Mouse (Mus musculus) common myeloid progenitor, adult 5-6 weeks (primary cell): ENCODE data around the gene Prkag2. TPM values are rescaled to one million over a fixed set of nuclear protein-coding genes. Genes with fewer than 3 reads are reported as not detected.
A peak's percentile ranks its signal among the peaks of the same experiment; 100 is the strongest.

Source experiments
- ATAC-seq: replicated peaks from 2 replicates; pipeline ENCODE4 v1.8.0; 2016; ENCODE audit warnings: low read depth, mild to moderate bottlenecking, moderate TSS enrichment, inconsistent platforms; ENCODE audit not compliant: poor library complexity, severe bottlenecking
- total RNA-seq: library from RNA; stranded (forward); fragments of 200-1000, 187-1606 nt; gene quantifications from 2 replicates; pipeline ENCODE4 v1.2.3, GENCODE M21; 2017

Prkag2 gene
- total RNA-seq, 1 experiment from 2014 or later: 26.3 TPM

DNA sequence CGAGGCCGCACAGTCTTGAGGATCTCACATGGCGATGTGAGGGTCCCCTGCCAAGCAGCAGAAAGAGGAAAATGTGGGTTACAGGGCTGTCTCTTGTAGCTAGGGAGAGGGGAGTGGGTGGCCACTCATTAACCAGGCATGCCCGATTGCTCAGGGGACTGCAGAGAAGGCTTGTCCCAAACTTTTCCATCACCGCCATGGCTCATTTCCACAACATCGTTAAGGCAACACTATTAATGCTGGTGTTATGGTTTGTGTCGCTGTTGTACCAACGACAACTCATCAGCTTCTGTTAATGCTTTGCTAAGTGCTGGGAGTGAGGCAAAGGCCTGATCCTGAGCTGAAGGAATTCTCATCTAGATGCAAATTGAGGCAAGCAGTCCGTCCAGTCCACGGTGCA lies 165.0 kb downstream of the Prkag2 start:
- ATAC-seq: no peak

DNA sequence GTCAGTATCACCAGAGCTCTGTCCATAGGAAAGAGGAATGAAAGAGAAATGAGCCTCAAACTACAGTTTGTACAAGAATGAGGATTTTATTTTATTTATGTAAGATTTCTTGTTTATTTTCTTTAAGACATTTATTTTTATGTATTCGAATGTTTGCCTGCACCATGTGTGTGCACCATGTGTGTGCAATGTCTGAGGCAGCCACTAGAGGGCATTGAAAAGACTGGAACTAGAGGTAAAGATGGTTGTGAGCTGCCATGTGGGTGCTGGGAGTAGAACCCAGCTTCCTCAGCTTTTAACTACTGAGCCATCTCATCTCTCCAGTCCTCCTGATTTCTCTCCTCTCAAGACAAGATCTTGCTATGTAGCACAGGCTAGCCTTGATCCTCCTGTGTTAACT lies 166.7 kb downstream of the Prkag2 start:
- ATAC-seq: no peak

DNA sequence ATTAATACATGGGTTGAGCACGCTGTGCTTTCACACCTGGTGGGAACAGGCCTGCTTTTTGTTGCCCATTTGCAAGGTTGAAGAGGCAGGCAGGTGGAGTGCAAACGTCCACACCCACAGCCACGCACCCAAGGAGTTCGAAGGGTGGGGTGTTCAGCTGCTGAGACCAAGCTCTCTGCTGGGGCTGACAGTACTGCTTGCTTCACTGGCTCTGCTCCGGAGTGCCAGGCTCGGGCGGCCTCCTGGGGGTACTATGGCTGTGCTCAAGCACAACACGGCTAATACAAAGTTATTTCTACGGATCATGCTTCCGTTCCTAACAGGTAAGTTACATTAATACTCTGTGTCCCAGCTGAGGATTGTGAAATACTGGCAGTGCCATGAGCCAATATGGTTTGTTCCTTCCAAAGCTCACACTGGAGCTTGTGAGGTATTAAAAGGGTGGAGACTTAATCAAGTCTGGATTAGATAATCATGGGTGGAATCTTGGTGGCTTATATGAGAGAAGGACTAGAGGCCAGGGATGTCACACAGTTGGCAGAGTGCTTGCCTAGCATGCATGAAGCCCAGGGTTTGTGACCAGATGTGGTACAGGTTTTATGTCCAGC lies 168.8 kb downstream of the Prkag2 start:
- no peak for ATAC-seq

DNA sequence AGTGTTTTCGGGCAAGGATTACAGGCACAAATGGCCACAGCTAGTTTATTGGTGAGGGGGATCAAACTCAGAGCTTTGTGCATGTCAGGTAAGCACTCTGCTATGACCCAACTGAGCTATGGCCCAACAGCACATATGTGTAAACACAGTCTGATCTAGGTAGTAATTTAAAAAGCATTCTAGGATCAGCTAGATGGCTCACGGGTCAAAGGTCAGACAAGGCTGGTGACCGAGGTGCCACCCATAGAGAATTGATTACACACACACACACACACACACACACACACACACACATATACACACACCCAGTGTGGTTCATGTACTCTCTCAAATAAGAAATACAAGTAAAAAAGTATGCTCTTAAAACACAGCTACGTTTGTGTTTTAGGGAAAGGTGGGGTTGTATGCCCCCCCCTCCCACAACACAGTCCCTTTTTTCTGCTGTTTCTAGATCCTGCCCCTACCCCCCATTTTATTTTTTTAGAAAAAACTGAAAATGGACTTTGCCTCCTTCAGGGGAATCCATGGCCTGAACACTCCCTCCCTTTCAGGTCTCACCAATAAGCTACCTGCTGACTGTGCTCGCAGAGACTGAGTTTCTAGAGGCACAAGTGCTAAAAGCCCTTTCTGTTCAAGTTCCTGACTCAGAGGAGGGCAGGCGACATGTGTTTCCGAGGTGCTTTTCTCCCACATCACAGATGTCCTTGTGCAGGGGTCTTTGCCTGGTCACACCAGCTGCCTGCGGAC lies 169.4 kb downstream of the Prkag2 start:
- ATAC-seq: no peak

DNA sequence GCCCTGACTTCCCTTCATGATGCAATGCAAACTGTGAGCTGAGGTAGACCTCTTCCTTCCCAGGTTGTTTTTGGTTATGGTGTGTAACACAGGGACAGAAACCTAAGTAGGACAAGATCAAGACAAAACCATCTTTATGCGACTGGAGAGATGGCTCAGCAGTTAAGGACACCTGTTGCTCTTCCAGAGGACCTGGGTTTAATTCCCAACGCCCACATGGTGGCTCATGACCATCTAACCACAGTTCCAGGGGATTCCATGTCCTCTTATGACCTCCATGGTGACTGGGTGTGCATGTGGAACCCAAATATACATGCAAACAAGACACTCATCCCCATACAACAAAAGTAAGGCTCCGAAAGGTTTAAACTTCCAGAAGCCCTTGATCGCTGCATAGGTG lies 171.6 kb downstream of the Prkag2 start:
- ATAC-seq: no peak

DNA sequence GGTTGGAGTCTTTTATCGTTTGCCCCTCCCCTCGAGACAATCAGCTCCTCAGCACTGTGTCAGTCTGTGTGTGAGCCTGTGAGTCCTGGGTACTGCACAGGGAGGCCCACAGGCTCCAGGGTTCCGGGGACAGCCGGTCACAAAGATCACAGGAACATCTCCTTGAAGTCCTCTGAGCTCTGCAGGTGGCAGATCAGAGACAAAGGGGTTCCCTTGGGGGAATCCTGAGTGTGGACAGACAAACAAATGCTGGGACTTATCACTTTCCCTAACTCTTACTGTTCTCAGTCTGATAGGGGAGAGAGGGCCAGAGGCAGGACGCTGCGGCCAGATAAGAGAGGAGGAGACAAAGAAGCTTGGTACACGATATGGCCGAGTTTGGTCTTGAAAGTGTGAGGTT lies 172.7 kb downstream of the Prkag2 start:
- ATAC-seq: 0 out of 2 replicates have a peak, but pooled peaks have one; percentile 29

DNA sequence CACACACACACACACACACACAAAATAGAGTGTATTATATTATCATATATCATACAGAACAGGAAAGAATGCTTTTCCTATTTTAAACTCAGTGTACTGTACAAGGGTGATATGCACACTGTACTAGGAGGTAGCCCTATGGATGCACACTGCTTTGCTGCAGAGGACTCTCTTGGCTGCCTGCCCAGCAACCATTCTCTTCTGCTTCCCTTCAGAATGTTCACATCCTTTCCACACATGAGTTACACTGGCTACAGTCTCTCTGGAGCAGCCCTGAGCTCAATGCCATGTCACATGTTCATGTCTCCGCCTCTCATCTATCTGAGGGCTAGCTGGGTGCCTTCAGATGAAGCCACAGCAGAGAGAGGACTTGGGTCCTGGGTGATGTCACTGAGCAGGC lies 181.3 kb downstream of the Prkag2 start:
- ATAC-seq: no peak

DNA sequence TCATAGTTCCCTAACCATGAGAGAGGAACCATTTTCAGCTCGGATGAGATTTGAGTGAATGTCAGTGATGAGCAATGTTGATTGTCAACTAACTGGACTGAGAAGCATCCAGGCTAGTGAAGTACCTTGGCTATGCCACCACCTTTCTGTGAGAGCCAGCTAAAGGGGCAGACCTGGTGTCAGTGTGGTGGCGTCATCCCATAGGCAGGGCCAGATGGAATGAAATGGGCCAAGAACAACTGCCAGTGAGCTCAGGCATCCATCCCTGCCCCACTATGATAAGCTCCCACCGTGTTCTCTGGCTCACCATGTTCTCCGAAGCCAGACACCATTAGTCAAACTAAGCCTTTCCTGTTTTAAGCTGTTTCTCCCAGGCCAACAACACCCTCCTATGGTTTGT lies 183.9 kb downstream of the Prkag2 start:
- ATAC-seq: no peak

DNA sequence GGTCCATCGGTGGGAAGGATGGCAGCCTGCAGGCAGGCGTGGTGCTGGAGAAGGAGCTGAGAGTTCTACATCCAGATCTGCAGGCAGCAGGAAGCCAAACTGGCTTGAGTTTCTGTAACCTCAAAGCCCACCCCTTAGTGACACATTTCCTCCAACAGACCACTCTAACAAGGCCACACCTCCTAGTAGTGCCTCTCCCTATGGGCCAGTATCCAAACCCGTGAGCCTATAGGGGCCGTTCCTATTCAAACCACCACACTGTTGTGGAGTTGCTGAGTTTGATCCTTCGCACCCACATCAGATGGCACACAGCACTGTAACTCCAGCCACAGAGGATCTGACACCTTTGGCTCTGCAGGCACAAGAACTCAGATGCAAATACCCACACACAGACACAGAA lies 185.3 kb downstream of the Prkag2 start:
- peak; percentile 94 for ATAC-seq

DNA sequence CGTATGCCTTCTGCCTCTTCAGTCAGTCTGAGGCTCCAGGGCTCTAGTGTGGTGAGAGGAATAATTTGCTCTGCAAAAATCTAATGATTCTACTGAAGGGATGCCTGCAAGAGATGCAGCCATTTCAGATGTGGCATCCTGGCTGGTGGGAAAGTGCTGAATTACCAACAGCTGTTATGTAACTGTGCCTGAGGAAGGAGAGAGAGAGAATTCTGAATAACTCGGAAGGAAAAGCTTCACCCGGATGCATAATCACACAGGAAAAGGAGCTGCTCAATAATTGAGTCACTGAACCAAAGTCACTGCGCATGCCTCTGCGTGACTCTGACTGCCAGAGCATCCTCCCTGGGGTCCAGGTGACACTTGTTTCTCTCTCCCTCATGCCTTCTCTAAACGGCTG lies 186.8 kb downstream of the Prkag2 start:
- no peak for ATAC-seq

DNA sequence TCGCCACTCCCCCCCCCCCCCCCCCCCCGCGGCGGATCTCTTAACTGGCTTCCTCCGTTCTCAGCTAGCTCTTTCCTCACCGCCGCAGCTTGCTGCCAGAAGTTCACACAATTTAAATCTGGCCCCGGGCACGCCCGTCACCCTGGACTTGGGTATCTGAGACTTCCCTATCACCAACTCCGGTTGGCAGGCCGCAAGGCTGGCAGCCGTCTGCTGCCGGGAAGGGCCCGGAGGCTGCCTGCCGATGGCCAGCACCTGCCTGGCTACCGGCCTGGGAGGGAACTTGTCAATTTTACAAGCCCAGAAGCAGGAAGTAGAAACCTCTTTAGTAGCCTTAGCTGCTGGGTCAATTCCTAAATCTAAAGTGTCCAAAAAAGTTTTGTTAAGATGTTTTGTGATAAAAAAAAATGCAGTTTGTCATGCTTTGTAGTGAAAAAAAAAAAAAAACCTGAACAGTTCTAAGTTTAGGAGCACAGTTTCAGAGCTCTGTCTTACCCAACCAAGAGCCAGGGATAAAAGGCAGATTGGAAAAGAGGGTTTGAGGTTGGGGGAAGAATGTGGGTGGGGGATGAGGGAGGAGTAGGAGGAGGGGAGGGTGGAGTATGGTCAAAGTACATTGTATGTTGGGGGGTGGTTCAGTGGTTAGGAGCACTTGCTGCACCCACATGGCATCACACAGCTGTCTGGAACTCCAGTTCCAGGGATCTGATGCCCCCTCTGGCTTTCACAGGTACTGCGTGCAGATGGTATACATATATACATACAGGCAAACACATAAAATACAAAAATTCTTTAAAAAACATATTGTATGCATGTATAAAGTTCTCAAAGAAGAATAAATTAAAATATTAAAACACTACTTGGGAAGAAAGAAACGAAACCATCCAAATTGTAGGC lies 191.4 kb downstream of the Prkag2 start:
- ATAC-seq: peak; percentile 81

DNA sequence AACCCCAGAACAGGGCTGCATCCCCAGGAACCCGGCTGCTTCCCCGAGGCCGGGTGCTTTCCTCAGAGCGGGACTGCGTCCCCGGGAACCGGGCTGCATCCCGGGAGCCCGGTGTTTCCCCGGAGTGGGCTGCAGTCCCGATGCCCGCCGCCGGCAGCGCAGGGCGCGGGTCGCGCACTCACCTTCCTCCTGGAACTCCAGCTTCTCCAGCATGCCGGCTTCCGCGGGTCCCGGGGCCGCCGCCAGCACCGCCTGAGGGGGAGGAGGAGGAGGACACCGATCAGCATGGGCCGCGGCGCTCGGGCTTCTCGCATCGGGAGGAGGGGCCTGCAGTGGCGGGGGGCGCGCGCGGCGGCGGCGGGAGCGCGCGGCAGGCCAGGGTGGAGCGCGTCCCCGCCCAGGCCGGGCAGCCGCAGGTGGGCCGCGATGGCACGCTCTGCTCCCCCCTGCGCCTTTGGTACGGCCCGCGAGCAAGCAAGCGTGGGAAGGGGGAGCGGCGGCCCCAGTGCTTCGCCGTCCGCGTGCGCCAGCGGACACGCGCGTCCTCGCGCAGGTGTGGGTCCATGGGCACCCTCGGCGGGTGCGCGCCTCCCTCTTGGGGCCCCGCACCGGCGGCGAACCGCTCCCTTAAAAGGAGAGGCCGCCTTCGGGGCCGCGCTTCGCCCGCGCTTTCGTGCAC lies 192.2 kb downstream of the Prkag2 start:
- peak; percentile 48 for ATAC-seq

DNA sequence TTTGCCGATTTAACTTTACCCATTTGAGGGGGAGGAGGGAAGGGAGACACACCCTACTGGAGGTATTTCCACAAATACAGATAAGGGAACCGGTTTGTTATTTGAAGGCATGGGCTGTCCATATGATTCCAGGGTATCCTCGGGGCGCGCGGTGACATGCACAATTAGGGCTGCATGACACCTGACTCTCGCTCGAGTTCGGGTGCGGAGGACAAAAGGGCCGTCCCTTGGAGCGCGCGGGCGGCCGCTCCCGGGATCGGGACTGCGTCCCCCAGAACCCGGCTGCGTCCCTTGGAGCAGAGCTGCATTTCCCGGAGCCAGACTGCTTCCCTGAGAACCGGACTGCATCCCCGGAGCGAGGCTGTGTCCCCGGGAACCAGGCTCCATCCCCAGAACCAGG lies 192.7 kb downstream of the Prkag2 start:
- ATAC-seq: 0 out of 2 replicates have a peak, but pooled peaks have one; percentile 4

DNA sequence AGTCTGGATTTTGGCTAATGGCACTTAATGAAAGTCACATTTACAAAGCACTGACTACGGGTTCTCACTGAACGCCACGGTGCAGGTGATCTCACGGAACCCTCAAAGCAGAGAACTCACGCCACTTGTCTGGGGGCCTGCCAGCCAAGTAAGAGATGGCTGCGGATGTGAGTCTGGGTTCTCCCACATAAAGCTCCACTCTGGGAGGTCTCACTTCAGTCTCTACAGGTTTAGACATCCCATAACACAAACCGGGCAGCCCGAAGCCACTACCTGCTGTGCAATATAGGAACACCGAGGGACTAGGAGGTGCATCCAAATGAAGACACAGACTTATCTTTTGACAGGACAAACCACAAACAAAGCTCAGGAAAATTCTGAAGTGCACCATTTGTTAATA lies 193.6 kb downstream of the Prkag2 start:
- ATAC-seq: no peak

DNA sequence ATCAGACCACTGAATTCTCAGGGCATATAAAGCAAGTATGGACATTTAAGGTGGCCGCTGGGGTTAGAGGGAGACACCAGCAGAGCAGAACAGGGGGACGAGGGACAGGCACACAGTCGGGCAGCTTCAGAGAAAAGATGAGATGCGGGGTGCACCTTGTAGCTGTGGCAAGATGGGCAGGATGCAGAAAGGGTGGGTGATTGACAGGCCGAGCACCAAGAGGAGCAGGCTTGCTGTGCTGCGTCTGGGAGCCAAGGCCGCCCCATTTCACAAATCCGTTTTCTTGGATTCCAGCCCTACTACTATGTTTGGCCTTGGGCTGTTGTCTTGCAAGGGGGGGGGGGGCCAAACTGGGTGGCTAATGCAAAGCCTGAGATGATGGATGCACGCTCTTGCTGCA lies 195.5 kb downstream of the Prkag2 start:
- no peak for ATAC-seq

DNA sequence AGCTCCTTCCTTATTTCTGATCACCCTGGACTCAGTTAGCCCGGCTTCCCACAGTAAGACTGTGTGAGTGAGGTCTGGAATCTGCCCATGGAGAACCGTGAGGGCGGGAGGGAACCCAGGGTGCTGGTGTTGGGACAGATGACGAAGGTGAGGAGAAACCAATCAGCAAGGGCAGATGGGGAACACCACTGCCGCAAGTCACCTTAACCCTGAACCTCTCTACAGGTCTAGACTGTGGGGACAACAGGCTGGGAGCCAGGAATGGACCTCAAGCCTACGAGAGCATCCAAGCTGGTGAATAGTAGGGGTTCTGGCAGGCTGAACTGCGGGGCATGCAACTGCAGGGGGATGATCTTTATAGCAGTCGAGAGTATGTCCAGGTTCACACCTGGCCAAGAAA lies 196.0 kb downstream of the Prkag2 start:
- no peak for ATAC-seq

DNA sequence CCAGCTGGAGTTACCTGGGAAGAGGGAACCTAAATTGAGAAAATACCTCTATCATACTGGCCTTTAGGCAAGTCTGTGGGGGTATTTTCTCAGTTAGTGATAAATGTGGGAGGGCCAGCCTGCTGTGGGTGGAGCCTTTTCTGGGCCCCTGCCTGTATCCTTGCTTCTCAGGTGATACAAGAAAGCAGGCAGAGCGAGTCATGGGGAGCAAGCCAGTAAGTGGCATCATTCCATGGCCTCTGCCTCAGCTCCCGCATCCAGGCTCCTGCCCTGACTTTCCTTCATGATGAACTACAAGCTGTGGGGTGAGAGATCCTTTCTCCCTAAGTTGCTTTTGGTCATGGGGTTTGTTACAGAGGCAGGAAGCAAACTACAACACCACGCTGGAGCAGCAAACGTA lies 196.4 kb downstream of the Prkag2 start:
- ATAC-seq: no peak

DNA sequence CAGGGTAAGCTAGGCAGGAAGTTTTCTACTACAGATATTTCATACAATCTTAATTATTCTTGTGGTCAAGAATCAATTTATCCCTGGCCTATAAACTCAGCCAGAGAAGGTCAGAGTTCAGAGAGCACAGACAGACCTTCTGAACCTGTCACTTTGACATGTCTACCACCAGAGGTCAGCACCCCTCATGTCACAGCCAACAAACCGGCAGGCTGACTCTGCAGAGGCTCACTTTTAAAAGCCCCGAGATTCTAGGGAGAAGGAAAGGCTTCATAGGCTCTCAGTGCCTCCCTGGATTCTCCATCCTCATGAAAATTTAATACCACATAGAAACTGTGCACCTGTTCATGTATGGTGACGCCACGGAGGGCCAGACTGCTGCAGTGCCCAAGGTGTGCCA lies 197.6 kb downstream of the Prkag2 start:
- ATAC-seq: peak; percentile 80

DNA sequence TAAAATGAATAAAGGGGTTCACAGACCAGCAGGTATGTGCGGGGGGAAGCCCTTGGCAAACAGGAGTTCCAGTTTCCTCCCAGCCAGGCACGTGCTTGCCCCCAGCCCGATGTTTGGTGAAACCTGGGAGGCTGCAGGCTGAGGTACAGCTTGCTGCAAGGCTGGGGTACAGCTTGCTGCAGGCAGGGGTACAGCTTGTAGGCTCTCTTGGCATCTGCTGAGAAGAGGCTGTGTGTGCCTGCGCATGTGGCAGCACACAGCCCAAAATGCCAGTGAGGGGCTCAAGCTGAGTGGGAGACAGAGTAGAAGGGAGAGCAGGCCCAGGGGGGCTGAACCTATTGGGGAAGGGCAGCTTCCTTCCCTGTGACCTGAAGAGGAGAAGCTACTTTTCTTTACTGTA lies 204.8 kb downstream of the Prkag2 start:
- no peak for ATAC-seq

DNA sequence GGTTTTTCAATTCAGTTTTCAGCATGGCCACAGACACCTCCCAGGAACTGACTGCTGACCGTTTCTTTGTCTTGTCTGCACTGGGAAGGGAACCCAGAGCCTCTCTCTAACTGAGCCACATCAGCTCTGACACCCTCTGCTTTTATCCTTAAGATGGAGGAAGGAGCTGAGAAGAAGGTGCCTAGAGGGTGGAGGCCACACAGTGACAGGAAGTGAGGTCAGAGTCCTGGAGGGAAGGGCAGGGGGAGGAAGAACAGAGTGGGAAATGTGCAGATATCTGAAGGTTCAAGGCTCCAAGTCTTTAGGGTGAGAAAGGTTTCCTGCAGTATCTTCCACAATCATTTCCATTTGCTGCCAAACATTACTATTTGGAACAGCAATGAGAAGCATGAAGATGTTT lies 205.6 kb downstream of the Prkag2 start:
- peak; percentile 72 for ATAC-seq
